Mouse (Mus musculus): ENCODE measurements around the gene Sox5. TPM values are rescaled to one million over a fixed set of nuclear protein-coding genes. Genes with fewer than 3 reads are reported as not detected.

Gene Sox5
- total RNA-seq, 2 experiments from 2014 or later = 3.7 to 5.4 TPM

DNA sequence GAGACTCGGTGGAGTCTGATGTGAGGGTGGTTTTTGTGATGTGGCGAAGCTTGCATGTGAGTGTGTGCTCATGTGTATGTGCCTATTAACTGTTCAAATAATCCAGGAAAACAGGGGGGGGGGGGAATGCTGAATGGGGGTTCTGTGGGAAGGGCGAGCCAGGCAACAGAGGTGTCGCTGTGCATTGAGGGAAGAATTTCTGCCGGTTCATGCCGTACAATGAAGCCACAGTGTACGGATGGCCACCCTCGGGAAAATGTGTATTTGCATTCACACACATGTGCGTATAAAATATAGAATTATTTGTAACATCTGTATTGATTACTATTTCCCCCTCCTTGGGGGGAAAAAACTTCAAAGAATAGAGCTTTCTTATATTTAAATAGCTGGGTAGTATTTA is 699.5 kb downstream of the Sox5 start:
- no peak for DNase-seq

DNA sequence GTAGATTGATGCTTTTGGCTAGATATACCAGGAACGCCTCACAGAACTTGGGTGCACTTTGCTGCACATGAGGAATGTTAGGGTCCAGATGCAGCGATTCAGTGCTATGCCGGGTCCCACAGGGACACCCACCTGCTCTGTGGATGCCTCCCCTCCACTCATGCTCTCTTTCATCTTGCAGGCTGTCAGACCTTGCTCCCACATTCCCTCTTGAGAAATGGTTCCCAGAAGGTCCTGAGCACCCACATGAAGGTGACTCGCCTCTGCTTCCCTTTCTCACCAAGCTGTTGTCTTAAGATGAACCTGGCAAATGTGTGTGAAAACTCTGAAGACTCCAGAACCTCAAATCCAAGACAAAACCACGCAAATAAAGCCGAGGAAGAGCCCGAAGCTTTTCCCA is 704.0 kb downstream of the Sox5 start:
- DNase-seq = no peak

DNA sequence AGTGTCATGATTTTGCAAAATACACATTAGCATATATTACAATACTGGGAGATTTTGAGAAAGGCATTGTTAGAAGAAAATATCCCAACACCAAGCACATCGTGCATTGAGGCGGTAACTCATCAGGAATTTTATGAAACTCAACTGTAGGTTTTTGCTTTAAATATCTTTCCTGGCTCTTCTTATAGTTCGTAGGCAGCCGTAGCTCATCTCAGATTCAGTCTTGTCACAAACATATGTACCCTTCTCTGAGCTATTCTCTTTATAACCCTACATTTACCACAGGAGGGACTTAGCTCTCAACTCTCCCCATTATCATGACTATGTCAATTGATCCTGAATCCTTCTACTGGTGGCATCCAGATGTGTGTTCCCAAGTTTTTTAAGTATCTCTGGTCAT is 705.4 kb downstream of the Sox5 start:
- DNase-seq = no peak

DNA sequence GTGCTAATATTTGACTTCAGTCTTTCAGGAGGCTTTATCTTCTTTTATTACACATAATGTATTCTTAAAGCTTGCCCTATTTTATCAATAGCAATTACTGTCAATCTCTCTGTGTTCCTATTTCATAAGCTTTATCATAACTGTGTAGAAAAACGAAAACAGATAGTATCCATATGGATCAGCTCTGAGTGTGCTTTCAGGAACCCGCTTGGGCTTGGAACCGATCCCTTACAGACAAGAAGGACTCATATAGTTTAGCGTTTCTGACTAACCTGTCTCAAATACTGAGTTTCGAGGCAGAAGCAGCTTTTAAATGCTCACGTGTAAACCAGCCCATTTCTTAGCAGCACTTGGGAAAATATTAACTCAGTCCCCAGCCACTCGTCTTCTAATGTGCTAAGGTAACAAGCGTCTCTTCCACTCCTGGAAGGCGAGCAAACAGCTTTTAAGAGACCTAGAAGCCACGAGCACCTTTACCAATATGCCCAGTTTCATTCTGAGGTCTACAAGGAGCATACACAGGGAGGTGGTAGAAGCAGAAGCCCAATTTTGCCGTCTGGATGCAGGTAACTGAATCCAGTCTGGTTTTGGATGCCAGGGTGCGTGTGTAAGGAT is 706.3 kb downstream of the Sox5 start:
- DNase-seq = no peak

DNA sequence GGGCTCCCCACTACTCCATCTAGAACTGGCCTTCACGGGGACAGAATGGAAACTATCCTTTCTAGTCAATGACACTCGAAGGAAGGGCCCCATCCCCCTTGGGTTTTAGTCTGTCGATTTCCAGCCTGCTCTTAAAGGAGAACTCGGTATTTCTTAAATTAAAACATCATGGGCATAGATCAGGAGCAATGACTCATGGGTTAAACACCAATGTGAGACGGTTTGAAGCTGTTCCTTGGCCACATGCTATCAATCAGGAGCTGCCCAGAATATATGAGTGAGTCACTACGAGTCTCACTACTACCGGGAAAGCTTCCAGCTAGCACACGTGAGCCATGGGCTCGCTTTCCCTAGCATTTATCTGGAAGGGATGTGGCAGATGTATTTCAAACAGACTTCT is 707.0 kb downstream of the Sox5 start:
- peak; percentile 62 for DNase-seq

DNA sequence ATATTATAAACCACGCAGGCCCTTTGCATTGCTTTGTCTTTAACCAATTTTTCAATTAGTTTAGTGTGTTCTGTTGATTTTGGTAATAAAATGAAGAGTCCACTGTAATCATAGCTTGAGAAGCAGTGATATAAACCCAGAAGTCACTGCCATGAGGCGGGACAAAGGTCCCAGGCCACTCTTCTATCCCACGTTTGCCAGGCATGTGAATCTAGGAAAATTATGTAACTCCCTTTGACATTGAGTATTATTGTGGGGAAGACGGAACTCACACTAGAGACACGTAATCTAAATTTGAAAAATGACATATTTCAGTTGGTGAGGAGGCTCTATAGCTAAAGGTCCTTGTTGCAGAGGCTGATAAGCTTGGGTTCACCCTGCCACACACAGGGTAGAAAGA is 711.3 kb downstream of the Sox5 start:
- DNase-seq = no peak

DNA sequence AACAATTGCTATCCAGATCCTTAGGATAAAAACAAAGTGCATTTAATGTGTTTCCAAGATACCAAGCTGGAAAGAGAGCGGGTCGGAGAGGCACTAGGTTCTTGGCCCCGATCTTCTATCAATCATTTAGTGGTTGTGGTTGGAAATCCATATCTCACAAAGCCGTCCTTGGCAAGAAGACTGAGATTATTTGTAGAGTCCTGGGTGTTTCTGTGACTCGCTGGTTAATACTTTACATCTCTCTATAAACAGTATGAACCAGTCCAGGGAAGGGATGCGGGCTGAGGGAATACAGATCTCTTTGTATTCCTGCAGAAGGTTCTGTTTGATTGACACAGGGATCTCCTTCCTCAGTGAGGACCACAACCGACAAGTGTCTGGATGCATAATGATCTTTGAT is 714.3 kb downstream of the Sox5 start:
- DNase-seq = no peak

DNA sequence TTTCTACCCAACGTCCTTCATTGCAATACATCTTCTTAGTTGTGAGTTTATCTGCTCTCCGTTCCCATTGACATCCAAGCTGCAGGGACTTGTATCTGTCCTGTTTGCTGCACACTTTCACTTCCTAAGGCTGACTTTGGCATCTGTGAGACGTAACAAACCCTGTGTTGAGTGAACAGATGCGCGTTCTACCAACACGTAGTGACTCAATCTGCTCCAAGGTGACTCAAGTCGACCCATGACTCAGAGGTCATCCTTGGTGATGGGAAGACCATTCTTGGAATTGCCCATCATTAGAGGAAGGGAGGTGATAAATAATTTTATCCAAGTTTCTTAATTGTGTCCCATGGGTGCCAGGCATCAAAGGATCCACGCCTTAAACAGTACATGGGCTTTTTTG is 719.3 kb downstream of the Sox5 start:
- no peak for DNase-seq

DNA sequence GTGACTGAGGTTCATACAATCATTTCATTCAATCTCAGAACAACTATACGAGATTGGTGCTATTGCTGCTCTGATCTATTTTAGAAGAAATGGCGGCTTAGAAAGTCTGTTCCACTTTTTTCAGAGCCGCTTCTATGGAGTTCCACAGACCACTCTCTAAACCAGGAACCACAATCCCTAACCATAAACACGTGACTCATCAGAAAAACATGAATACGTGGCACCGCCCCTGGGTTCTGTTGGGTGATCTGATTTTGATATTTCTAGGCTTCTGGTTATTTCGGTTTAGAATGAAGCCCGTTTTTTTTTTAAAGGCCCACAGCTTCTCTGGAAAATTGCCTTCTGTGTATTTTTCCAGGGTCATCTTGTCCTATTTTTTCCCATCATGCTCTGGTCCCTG is 720.0 kb downstream of the Sox5 start:
- DNase-seq = no peak

DNA sequence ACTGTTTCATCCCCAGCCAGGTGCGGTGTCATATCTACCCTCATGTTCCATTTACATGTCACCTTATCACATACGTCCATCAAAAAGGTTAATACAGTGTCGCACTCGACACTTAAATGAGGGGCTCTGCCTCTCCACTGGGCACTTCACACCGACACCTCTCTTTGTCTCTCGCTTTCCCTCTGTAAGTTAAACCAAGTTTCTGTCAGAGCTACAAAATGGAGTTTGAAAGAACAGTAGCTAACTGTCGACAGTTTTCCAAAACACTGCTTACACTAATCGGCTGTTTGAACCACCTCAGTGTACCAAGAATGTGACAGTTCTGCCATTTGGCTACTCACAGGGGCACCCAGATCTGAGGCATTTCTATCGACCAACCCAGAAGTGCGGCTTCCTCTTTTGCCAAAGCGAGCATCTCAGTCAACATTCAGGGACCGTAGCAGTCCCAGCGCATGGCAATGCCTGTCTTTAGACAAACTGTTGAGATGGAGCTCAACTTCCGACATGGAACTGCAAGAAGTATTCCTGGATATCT is 724.6 kb downstream of the Sox5 start:
- no peak for DNase-seq

DNA sequence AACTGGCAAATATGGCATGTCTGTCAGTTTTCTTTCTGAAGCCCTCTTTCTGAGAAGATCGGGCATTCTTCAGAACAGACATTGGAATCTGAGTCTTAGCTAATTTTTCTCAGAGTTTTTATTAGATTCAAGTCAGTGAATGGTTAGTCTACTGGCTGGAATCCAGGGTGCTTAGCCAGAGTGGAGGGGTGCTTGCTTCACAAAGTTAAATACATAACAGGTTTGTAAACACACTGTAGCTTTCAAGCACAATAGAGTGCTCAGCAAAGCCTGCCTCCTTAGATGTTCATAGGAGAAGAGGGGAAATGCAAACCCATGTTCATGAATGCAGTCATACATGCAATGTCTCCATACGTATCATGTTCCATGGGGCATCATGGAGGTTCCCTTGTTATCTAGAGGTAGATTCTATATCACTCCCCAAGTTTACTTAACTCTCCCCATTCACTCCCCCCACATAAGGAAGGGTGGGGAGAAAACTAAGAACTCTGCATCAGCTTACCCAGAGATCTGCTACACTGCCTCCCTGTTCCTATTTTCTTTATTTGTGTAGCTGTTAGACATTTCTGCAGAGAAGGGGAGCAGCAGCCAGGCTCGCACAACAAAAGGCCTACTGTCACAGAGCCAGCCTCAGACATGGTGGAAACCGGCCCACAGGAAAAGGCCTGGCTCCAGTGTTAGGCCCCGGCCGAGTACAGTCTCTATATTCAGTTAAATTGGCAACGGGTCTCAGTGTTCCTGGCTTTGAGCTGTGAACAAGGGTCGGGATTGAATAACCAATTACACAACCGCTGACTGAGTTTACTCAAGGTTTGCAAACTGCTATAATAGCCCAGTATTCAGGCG is 725.3 kb downstream of the Sox5 start:
- DNase-seq = peak; percentile 67

DNA sequence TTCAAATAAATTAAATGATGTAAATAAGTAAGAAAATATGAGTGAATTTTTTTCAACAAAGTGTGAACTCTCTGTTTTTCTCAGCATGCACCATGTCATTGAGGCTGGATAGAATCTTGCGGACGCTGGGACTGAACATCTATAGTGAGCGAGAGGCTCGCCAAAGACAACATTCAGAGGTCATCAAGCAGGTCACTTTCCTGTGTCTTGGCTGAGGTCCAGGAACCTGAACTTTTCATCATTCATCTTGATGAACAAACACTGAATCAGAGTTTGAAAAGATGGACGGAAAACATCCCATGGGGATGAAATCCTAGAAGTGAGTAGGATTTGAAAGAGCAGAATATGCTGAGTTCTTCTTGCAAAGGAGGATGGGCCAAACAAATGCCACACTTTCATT is 729.3 kb downstream of the Sox5 start:
- DNase-seq = no peak

DNA sequence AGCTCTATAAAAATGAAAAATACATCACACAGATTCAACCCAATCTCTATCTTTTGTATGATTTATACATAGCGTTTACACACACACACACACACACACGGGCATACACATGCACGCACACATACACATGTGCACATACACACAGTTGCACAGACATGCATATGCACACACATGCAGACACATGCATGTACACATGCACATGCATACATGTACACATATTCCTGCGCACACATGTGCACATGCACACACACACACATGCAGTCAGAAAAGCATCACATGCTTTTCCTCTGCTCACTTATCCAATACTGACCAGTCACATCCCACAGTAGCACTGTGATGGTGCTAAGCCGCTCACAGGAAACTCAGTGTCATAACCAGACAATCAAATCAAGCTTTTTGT is 730.5 kb downstream of the Sox5 start:
- no peak for DNase-seq

DNA sequence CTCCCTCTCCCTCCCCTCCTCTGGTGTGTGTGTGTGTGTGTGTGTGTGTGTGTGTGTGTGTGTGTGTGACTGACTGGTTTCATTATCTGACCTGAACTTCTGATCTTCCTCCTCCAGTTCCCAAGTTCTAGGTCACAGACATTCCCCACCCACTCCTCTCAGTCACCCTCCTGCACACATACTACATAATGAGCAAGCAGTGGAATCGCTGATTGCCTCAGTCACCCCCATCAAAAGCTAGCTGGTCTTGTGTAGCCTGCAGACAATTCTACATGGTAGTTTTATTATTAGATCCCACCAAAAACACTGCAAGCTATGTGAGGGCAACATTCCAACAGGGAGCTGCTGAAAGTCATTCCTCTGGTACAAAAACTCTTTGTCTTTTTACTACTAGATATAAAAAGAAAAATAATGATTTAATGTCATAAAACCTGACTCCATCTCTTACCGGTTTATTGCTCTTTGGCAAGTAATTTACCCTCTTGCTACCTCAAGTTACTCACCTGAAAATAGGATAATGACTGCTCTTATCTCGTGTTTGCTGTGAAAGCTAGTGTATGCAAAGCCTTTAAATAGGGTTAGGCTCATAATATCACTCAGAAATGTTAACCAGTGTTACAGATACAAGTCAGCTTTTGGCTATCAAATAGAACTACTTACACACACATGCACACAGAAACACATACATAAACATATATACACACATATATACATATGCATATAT is 733.4 kb downstream of the Sox5 start:
- DNase-seq = no peak

DNA sequence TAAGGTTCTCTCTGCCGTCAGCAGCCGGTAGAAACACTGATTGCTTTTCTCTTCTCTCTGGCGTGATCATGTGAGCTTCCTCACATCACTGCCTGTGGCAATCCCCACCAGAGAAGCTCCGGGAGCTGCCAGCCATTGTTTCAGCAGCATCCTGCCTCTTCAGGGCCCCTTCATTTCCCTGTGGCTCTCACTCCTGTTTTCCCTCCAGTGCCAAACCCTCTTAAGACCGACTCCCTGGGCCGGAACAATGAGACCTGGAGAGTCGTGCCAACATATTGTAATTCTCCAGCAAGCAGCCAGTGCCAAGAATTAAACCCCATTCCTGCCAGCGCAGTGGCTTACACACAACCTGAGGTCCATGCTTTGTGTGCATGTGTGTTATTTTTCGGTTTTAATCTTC is 736.3 kb downstream of the Sox5 start:
- DNase-seq = peak; percentile 20

DNA sequence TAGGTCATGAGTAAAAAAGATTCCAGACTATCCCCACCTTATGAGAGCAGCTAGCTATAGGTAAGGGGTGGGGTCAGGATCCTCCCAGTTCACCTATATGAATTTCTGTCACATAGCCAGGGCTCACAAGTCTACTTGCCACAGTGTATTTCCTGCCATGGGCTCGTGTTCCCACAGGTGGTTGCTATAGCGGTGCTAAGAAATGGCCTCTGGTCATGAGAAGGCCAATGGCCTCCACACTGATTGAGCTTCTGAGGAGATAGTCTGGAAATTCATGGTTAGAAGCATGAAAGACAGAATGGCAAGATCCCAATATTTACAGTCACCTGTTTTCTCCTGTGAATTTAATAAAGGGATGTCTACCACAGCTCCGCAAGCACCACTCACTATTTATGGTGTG is 737.4 kb downstream of the Sox5 start:
- no peak for DNase-seq

DNA sequence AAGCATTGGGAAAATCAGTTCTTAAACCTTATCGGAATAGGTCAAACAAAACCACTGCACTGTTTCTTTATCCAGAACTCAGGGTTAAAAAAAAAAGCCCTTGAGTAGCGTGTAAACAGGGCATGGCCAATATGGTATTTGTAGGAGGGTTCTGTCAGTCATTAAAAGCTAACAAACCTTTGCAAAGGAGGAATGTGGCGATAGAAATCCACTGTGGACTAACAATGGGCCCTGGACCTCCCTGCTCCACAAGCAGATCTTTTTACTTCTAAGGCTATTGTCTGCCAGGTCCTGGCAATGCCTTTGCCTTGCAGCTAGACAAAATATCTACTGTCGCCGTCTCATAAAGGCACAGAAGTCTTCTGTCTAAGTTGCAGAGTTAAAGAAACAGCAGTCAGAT is 738.8 kb downstream of the Sox5 start:
- DNase-seq = no peak

DNA sequence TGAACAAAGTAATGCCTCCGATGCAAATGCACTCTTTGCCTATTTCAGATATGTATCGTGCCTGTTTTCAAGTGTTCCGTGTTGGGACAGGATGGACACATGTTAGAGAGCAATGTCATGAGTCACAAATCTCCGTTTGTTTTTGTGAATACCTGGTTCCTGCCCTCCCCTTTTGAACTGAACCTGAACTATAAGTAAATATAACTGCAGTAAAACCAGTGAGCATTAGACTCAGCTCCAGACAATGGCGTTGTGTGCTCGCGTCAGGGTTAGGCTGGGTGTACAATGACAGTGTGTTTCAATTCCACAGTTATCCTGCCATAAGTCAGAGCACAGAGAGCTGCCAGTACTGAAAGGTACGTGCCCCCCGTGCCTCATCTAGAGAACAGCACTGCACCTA is 739.8 kb downstream of the Sox5 start:
- no peak for DNase-seq

DNA sequence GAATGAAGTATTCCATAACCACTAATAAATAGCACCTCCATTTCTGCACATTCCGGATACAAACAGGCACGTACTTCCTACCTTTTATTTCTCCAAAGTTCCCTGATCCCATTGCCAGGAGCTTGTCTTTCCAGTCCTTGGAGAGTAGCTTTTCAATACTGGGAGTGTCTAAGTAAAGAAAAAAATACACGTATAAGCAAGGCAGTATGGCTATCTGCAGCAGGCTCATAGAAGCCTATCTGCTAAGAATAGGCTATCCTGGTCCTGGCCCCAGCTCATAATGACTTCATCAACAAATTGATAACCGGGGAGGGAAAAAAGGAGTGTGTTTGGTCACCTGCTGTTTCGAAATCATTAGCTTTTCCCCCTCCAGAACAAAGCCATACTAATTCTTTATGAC is 740.6 kb downstream of the Sox5 start:
- no peak for DNase-seq

DNA sequence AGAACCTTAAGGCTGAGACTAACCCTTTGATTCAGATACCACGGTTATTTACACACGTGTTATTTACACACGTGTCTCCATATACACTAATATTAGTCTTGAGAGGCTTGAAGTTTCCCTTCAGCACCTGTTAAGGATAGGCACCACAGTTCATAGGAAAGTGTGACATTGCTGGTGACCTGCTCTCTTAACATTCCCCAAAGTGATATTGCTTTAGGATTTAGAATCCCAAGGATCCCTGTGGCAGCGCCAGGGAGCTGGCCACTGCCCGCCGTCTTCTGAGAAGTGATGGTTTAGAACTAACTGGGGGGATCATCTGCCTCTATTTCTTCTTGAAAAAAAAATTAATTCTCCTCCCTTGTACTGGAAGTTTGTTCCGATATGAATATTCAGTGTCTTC is 741.4 kb downstream of the Sox5 start:
- DNase-seq = no peak

DNA sequence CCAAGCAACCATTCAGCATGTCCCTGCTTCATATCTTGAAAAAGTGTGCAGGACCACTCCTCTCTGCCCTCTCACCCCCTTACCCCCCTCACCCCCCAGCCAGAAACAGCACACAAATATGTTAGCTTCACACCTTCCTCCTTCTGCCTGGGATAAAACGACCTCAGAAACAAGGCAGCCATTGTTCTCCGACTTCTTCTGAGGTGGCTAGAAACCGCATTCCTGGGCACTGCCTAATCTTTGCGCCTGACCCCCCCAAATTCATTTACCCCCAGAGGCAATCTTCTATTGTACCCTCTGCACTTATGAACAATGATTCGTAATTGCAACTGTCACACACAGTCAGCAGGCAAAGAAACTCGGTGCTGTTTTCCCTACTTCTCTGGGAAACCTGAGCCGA is 742.6 kb downstream of the Sox5 start:
- DNase-seq = no peak

DNA sequence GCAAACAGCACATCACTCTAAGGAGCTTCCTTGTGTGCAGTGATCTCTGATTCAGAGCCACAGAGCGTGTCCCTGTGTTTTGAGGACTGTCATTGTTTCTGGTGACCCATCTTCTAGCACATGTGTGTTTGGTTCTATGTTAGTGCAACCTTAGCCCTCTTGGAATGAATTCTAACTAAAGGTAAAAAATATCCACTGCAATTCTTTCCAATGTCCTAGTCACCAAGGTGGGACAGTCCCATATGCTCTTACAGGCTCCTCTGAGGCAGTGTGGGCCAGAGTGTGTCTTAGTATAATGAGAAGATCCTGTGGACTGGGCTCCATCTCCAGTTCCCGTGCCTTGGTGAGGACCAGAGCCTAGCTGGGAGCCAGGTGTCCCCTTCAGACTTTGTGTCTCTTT is 748.6 kb downstream of the Sox5 start:
- no peak for DNase-seq

DNA sequence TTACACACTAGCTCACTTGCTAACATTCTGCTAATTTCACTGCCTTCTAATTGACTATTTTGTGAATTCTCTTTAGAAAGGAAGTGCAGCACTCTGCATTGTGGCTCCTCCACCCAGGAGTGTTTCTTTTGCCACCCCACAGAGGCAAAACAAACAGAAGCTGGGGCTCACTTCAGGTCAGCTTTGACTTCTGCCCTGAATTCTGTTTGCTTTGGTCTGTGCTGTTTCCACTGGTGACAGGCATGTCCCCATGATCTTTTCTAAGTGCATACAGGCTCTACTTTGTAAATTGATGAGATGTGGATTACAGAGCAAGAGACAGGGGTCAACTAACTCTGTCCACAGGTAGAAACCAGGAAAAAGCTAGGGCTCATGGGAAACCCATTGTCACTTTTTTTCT is 764.8 kb downstream of the Sox5 start:
- DNase-seq = no peak

All from heart, postnatal 4 days (tissue).